Mouse (Mus musculus) CH12.LX (cell line): ENCODE data around the gene Card19. TPM values are rescaled to one million over a fixed set of nuclear protein-coding genes. Genes with fewer than 3 reads are reported as not detected.

Experiments
- DNase-seq: peaks from one replicate; pipeline ENCODE4 v3.0.0-alpha.2; 2013; ENCODE audit errors: extremely low read depth
- H3K27ac ChIP-seq: 2 replicates; pipeline ENCODE4 v1.5.1; 2012; ENCODE audit warnings: low read depth, mild to moderate bottlenecking, control low read depth, moderate library complexity; ENCODE audit not compliant: insufficient read depth
- H3K27me3 ChIP-seq: replicated peaks from 2 replicates; pipeline ENCODE3; 2012; ENCODE audit warnings: inconsistent platforms
- H3K36me3 ChIP-seq, 2 experiments: replicated peaks in 1 of 2; 2 replicates each; pipeline versions ENCODE3 to v1.6.1; 2012; ENCODE audit warnings: inconsistent platforms in 1 of 2, low read length in 1 of 2, mild to moderate bottlenecking in 1 of 2, mixed read lengths in 1 of 2, moderate library complexity in 1 of 2; ENCODE audit not compliant: control insufficient read depth in 1 of 2, insufficient read depth in 1 of 2
- H3K4me1 ChIP-seq, 2 experiments: 2 replicates each; pipeline ENCODE4 v1.6.1; 2012; ENCODE audit warnings: inconsistent platforms in 1 of 2, moderate library complexity in 1 of 2; ENCODE audit not compliant: insufficient read depth in 2 of 2, control insufficient read depth in 1 of 2
- H3K4me2 ChIP-seq: 2 replicates; pipeline ENCODE4 v1.6.1; 2012; ENCODE audit warnings: low read depth, mild to moderate bottlenecking, control low read depth; ENCODE audit not compliant: poor library complexity, insufficient read depth, severe bottlenecking
- H3K4me3 ChIP-seq, 3 experiments: fragments of 150-350 bp in 1 of 3; sonication (generic) in 1 of 3; replicated peaks in 1 of 3; 2 replicates each; pipeline versions ENCODE3 to v1.5.1; 2011 to 2012; ENCODE audit warnings: low read depth in 2 of 3, low read length in 2 of 3, mild to moderate bottlenecking in 2 of 3, moderate library complexity in 2 of 3, control low read depth in 1 of 3, improper control_type of control experiment in 1 of 3, inconsistent platforms in 1 of 3, mixed read lengths in 1 of 3; ENCODE audit not compliant: poor library complexity in 1 of 3
- H3K79me2 ChIP-seq: replicated peaks from 2 replicates; pipeline ENCODE4 v1.6.1; 2012; ENCODE audit warnings: mild to moderate bottlenecking, moderate library complexity; ENCODE audit not compliant: control insufficient read depth, poor library complexity, insufficient read depth, severe bottlenecking; ENCODE audit errors: extremely low read depth
- H3K9ac ChIP-seq: 2 replicates; pipeline ENCODE4 v1.6.1; 2012; ENCODE audit warnings: low read depth, mild to moderate bottlenecking, control low read depth, moderate library complexity; ENCODE audit not compliant: insufficient read depth
- H3K9me3 ChIP-seq: replicated peaks from 2 replicates; pipeline ENCODE3; 2012; ENCODE audit warnings: low read length, inconsistent platforms, mixed read lengths
- CHD1 ChIP-seq: IDR thresholded peaks from 2 replicates; pipeline ENCODE4 v1.6.1; 2012; ENCODE audit warnings: low read depth, low read length, improper control_type of control experiment, inconsistent platforms
- CHD2 ChIP-seq: IDR thresholded peaks from 2 replicates; pipeline ENCODE4 v1.6.1; 2011; ENCODE audit warnings: low read length, improper control_type of control experiment
- CTCF ChIP-seq, 2 experiments: IDR thresholded peaks in 1 of 2; conservative IDR thresholded peaks in 1 of 2; 2 replicates each; pipeline ENCODE4 v1.5.1; 2011 to 2012; ENCODE audit warnings: low read depth in 2 of 2, low read length in 2 of 2, improper control_type of control experiment in 1 of 2, inconsistent platforms in 1 of 2, mild to moderate bottlenecking in 1 of 2, moderate library complexity in 1 of 2
- E2F4 ChIP-seq: IDR thresholded peaks from 2 replicates; pipeline ENCODE4 v1.6.1; 2011; ENCODE audit warnings: low read depth, low read length, improper control_type of control experiment; ENCODE audit not compliant: insufficient replicate concordance
- ELF1 ChIP-seq: IDR thresholded peaks from 2 replicates; pipeline ENCODE4 v1.6.1; 2014; ENCODE audit warnings: low read depth, mild to moderate bottlenecking, inconsistent platforms, low read length, improper control_type of control experiment
- EP300 ChIP-seq: IDR thresholded peaks from 2 replicates; pipeline ENCODE4 v1.6.1; 2011; ENCODE audit warnings: low read length, improper control_type of control experiment
- HCFC1 ChIP-seq: IDR thresholded peaks from 2 replicates; pipeline ENCODE4 v1.6.1; 2012; ENCODE audit warnings: low read depth, mild to moderate bottlenecking, inconsistent platforms, low read length, improper control_type of control experiment
- JUND ChIP-seq: conservative IDR thresholded peaks from 2 replicates; pipeline ENCODE4 v1.6.1; 2011; ENCODE audit warnings: low read depth, low read length, improper control_type of control experiment
- MAX ChIP-seq: IDR thresholded peaks from 2 replicates; pipeline ENCODE4 v1.6.1; 2011; ENCODE audit warnings: low read length, improper control_type of control experiment
- MAZ ChIP-seq: IDR thresholded peaks from 2 replicates; pipeline ENCODE4 v1.6.1; 2012; ENCODE audit warnings: low read depth, mild to moderate bottlenecking, inconsistent platforms, low read length, improper control_type of control experiment, moderate library complexity
- MYC ChIP-seq: IDR thresholded peaks from 2 replicates; pipeline ENCODE4 v1.6.1; 2011; ENCODE audit warnings: low read depth, mild to moderate bottlenecking, improper control_type of control experiment, low read length
- NELFE ChIP-seq: IDR thresholded peaks from 2 replicates; pipeline ENCODE4 v1.6.1; 2011; ENCODE audit warnings: low read depth, low read length, improper control_type of control experiment
- NRF1 ChIP-seq: IDR thresholded peaks from 2 replicates; pipeline ENCODE4 v1.6.1; 2014; ENCODE audit warnings: low read depth, mild to moderate bottlenecking, inconsistent platforms, low read length, improper control_type of control experiment, moderate library complexity
- PAX5 ChIP-seq: IDR thresholded peaks from 2 replicates; pipeline ENCODE4 v1.6.1; 2012; ENCODE audit warnings: low read length, inconsistent platforms, mixed read lengths
- POLR2AphosphoS2 ChIP-seq: IDR thresholded peaks from 2 replicates; pipeline ENCODE4 v1.6.1; 2011; ENCODE audit warnings: low read depth, low read length, improper control_type of control experiment
- RAD21 ChIP-seq: IDR thresholded peaks from 2 replicates; pipeline ENCODE4 v1.6.1; 2011; ENCODE audit warnings: low read depth, mild to moderate bottlenecking, low read length, improper control_type of control experiment, moderate library complexity
- SIN3A ChIP-seq: IDR thresholded peaks from 2 replicates; pipeline ENCODE4 v1.6.1; 2012; ENCODE audit warnings: low read length, improper control_type of control experiment, inconsistent platforms
- SMC3 ChIP-seq: IDR thresholded peaks from 2 replicates; pipeline ENCODE4 v1.6.1; 2011; ENCODE audit warnings: low read depth, low read length, improper control_type of control experiment
- TCF12 ChIP-seq: IDR thresholded peaks from 2 replicates; pipeline ENCODE4 v1.6.1; 2014; ENCODE audit warnings: low read depth, mild to moderate bottlenecking, inconsistent platforms, low read length, improper control_type of control experiment
- UBTF ChIP-seq: IDR thresholded peaks from 2 replicates; pipeline ENCODE4 v1.6.1; 2012; ENCODE audit warnings: low read depth, mild to moderate bottlenecking, inconsistent platforms, low read length, improper control_type of control experiment, moderate library complexity
- USF2 ChIP-seq: conservative IDR thresholded peaks from 2 replicates; pipeline ENCODE4 v1.6.1; 2011; ENCODE audit warnings: low read depth, low read length, improper control_type of control experiment
- ZC3H11A ChIP-seq: IDR thresholded peaks from 2 replicates; pipeline ENCODE4 v1.6.1; 2012; ENCODE audit warnings: low read depth, mild to moderate bottlenecking, inconsistent platforms, low read length, improper control_type of control experiment
- ZKSCAN1 ChIP-seq: IDR thresholded peaks from 2 replicates; pipeline ENCODE4 v1.6.1; 2012; ENCODE audit warnings: low read depth, inconsistent platforms, low read length, improper control_type of control experiment, borderline replicate concordance
- ZNF384 ChIP-seq: IDR thresholded peaks from 2 replicates; pipeline ENCODE4 v1.6.1; 2012; ENCODE audit warnings: low read depth, low read length, improper control_type of control experiment, inconsistent platforms
- dilution Hi-C: fragments of 300-500 bp; cut with MboI; formaldehyde crosslinking; loops from 2 replicates; pipeline ENCODE4 v1.14.3; 2020; ENCODE audit warnings: low sequenced_read_pairs; ENCODE audit not compliant: extremely low pct_unique_long_range_greater_than_20kb, extremely low pct_ligation_motif_present
- in situ Hi-C: fragments of 300-500 bp; cut with MboI; formaldehyde crosslinking; loops from 3 replicates; pipeline ENCODE4 v1.14.3; 2019; ENCODE audit warnings: low sequenced_read_pairs, low pct_ligation_motif_present, low pct_unique_long_range_greater_than_20kb, mixed read lengths
- polyA plus RNA-seq: library from polyadenylated mRNA; unstranded; fragments of >175 nt; gene quantifications from 2 replicates; pipeline ENCODE4 v1.2.1, GENCODE M21; 2012; ENCODE audit warnings: low read depth; ENCODE audit not compliant: insufficient read length
- total RNA-seq, 2 experiments: library from RNA; depleted of rRNA; stranded (reverse); fragments of 300-350 nt in 1 of 2; fragments of >200 nt in 1 of 2; gene quantifications; 2 replicates each; pipeline ENCODE4 v1.2.3; 2012 to 2014

The Card19 gene
- total and polyA plus RNA-seq, 3 experiments: 3.9 to 9.3 (median 5.2) TPM

DNA sequence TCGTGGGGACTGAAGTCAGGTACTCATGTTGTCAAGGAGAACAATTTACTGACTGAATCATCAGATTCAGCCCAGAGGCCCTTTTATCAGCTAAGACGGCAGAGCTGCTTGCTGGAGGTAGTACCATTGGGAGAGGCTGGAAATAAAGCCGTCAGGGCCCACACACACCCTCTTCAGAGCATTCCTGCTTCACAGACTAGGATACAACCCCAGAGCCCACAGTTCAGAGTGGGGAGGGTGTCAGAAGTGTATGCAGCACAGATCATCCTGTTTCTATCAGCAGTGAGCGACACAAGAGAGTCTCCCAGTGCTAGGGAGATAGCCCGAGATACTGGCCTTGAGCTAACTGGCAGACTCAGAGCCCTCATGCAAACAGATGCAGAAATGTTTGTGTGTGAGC lies 32.7 kb downstream of the Card19 start (continued):
- no peak for TF ChIP-seq ZKSCAN1
- no peak for TF ChIP-seq HCFC1

DNA sequence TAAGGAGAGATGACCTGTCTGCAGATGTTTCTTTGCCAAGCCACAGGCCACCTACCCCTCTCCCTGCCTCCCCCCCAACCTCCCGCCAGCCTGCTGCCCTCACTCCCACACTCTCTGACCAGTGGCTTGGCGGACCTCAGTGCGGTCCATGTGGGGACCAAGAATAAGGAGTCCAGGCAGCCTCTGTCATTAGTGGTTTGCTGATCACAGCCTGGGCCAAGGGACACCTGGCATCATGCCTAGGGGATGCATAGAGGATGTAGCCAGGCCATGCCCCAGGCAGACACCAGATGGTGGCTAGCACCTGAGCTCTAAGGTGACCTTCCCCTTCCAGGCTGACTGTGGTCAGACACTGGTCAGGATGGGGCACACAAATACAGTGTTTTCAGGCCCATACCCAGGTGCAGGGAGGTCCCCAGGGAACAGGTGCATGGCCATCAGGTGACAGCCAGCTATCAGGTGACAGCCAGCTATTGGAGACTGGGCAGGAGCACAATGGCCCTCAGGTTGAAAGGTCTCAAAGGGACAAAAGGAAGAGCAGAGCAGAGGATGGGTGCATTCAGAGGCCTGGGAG lies 34.3 kb downstream of the Card19 start:
- no peak overlapping the region for H3K9ac ChIP-seq
- dilution Hi-C loops: no loop called here
- no peak overlapping the region for H3K27ac ChIP-seq
- H3K36me3 ChIP-seq: no peaks in the 10 kb centered on the region
- H3K4me1 ChIP-seq: peaks cover 6 to 19% of the 10 kb centered on the region in 2 experiments; a peak in 3 of 4 replicates
- no peak for DNase-seq
- H3K4me3 ChIP-seq: no peak overlapping the region
- peaks cover 3% of the 10 kb centered on the region for H3K27me3 ChIP-seq
- in situ Hi-C loops: loop anchor here (25.0 kb wide), 2 partner anchors 319 to 519 kb away; partner anchors contain the start of genes Barx1 and Phf2
- H3K9me3 ChIP-seq: peaks cover 6% of the 10 kb centered on the region
- no peak overlapping the region for H3K4me2 ChIP-seq
- no peak for TF ChIP-seq SMC3
- peak; percentile 8; the same call in 1 of the 2 replicates for TF ChIP-seq TCF12
- no peak for TF ChIP-seq CTCF (conservative IDR thresholded peaks at IDR 0.05 in 1 of 2, IDR thresholded peaks at IDR 0.05 in 1 of 2; ENCODE audit: low read depth in 2 of 2, low read length in 2 of 2)
- H3K79me2 ChIP-seq: no peaks in the 10 kb centered on the region

DNA sequence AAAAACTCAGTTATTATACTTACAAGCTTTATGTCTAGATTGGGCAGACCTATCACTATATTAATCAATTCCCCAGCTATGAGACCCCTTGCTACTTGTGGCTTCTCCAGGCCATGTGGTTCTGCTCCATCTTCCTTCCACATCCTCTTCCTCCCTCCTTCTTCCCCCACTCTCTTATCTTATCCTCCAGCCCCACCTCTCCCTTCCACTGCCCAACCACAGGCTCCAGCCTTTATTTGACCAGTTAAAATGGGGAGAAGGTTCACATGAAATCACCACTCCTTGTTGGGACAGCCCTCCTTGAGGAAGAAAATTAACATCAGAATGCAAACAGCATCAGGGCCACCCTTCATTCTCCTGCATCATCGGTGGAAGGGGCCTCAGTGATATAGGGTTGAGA lies 35.1 kb downstream of the Card19 start:
- H3K4me2 ChIP-seq: no peak overlapping the region
- H3K9me3 ChIP-seq: peaks cover 6% of the 10 kb centered on the region
- H3K4me1 ChIP-seq: peaks cover 4 to 17% of the 10 kb centered on the region in 2 experiments; a peak in 3 of 4 replicates
- dilution Hi-C loops (no loop called here), in situ Hi-C loops (loop anchor here (25.0 kb wide), 2 partner anchors 318 to 518 kb away; partner anchors contain the start of genes Barx1 and Phf2)
- no peak overlapping the region for H3K4me3 ChIP-seq
- TF ChIP-seq CHD2: no peak
- TF ChIP-seq RAD21: no peak
- TF ChIP-seq PAX5: no peak
- TF ChIP-seq POLR2AphosphoS2: no peak
- TF ChIP-seq JUND: no peak
- peaks cover 3% of the 10 kb centered on the region for H3K27me3 ChIP-seq
- no peak overlapping the region for H3K9ac ChIP-seq
- DNase-seq: no peak
- no peaks in the 10 kb centered on the region for H3K36me3 ChIP-seq
- no peak overlapping the region for H3K27ac ChIP-seq
- no peaks in the 10 kb centered on the region for H3K79me2 ChIP-seq

DNA sequence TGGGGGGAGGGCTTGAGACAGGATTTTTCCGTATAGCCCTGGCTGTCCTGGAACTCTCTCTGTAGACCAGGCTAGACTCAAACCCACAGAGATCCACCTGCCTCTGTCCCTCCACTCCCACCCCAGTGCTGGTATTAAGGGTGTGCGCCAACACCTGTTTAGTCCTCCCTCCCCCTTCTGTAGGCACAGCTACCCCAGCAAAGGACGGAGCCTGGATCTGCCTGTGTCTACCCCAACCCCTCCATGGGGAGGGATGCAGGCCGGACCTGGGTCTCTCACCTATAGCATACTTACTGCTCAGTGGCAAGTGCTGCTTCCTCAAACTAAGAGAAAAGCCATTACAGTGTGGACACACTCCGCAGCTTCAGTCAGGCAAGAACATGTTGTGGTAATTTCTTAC lies 35.6 kb downstream of the Card19 start:
- dilution Hi-C loops: no loop called here
- Histone ChIP-seq H3K4me2 (no peak overlapping the region), H3K9me3 (peaks cover 6% of the 10 kb centered on the region), H3K27me3 (peaks cover 3% of the 10 kb centered on the region), H3K36me3 (no peaks in the 10 kb centered on the region), H3K4me3 (no peak overlapping the region), H3K4me1 (peaks cover 7 to 17% of the 10 kb centered on the region in 2 experiments; a peak in 3 of 4 replicates), H3K9ac (no peak overlapping the region), H3K79me2 (no peaks in the 10 kb centered on the region), H3K27ac (no peak overlapping the region)
- DNase-seq: no peak
- in situ Hi-C loops: loop anchor here (25.0 kb wide), 2 partner anchors 318 to 518 kb away; partner anchors contain the start of genes Barx1 and Phf2
- TF ChIP-seq EP300 (no peak), HCFC1 (no peak), NRF1 (no peak), NELFE (no peak), SMC3 (no peak), ZC3H11A (no peak), ELF1 (no peak), UBTF (no peak), MYC (no peak), CHD1 (no peak), SIN3A (no peak), PAX5 (no peak), MAZ (no peak), USF2 (no peak), E2F4 (no peak), ZNF384 (no peak), MAX (no peak), CTCF (conservative IDR thresholded peaks at IDR 0.05 in 1 of 2, IDR thresholded peaks at IDR 0.05 in 1 of 2; ENCODE audit: low read depth in 2 of 2, low read length in 2 of 2) (no peak)
